Mouse (Mus musculus): Measurements from ENCODE around the gene Kcnj13.

GRCm38 (mm10) chr1:87386436-87387092 lies 8.0 kb downstream of the Kcnj13 start:
- TF ChIP-seq CTCF (IDR thresholded peaks at IDR 0.05; ENCODE audit: low read depth) (no peak), EP300 (optimal IDR thresholded peaks at IDR 0.05) (no peak)

All from stomach, postnatal 0 days (tissue).